Mouse (Mus musculus): ENCODE measurements around the gene Pla2g7.
"Not testable (repeated sequence)": the region's sequence is repeated elsewhere in the genome, so short reads cannot be mapped to it uniquely, and the experiment has no call there.

GRCm38 (mm10) chr17:43536841-43537240, 31.1 kb upstream of the Pla2g7 start:
- TF ChIP-seq CTCF (IDR thresholded peaks at IDR 0.05; ENCODE audit: low read depth, low read length); POLR2A (IDR thresholded peaks at IDR 0.05; ENCODE audit: extremely low read depth, insufficient read depth, low read length): not testable (repeated sequence)
